24 mouse cellular contexts compared by ENCODE assay signal in genomic region chr13:95889366-95889765, GRCm38 (mm10). TPM values are rescaled to one million over a fixed set of nuclear protein-coding genes. Genes with fewer than 3 reads are reported as not detected.
DNase-seq lines count a peak whose midpoint lies in the region; ATAC-seq and TF ChIP-seq lines count a peak whose summit lies in the region.
"Had no signal": no experiment of that assay in that cellular context is flagged by ENCODE, and none has a peak within 500 bp of the region (broad histone marks: within the 10 kb centered on the region; RNA-seq: fewer than 3 reads in every experiment).

No protein-coding gene starts in this region.

- H3K4me3 ChIP-seq in hindbrain, embryonic 10.5 days, result 0 out of 2 replicates have a peak overlapping the region, but pooled peaks have one; percentile 89
- no peak overlapping the region for H3K4me3 ChIP-seq in hindbrain, embryonic 13.5 days
- peak overlapping the region; percentile 56 for H3K4me3 ChIP-seq in layer of hippocampus, adult 2 months
- peak overlapping the region; percentile 53; the same call in 1 of the 2 replicates for H3K4me3 ChIP-seq in cortical plate, adult 2 months (ENCODE audit: insufficient read depth, low read length)
- H3K4me3 ChIP-seq in intestine, embryonic 16.5 days (ENCODE audit: low read length), result no peak overlapping the region
- H3K4me3 ChIP-seq: lung, embryonic 15.5 days; neural tube, embryonic 13.5 days had no signal

- ATAC-seq in hindbrain, embryonic 13.5 days (ENCODE audit: low FRiP score), result no peak
- ATAC-seq in intestine, embryonic 16.5 days, result no peak
- ATAC-seq: activated CD4-positive, CD25-positive, alpha-beta regulatory T cell, adult 4 months; forebrain, embryonic 13.5 days had no signal

- no peak overlapping the region for H3K9ac ChIP-seq in hindbrain, embryonic 13.5 days
- no peak overlapping the region for H3K9ac ChIP-seq in intestine, embryonic 16.5 days (ENCODE audit: low read depth, low read length)
- H3K9ac ChIP-seq: heart, embryonic 12.5 days; kidney, embryonic 15.5 days; liver, embryonic 15.5 days; lung, embryonic 15.5 days; neural tube, embryonic 13.5 days had no signal

- no peak for TF ChIP-seq POLR2A in cortical plate, adult 2 months (IDR thresholded peaks at IDR 0.05; ENCODE audit: extremely low read depth, insufficient read depth, low read length)

- H3K4me2 ChIP-seq in hindbrain, embryonic 13.5 days, result no peak overlapping the region
- 0 out of 2 replicates have a peak overlapping the region, but pooled peaks have one; percentile 3 for H3K4me2 ChIP-seq in intestine, embryonic 16.5 days (ENCODE audit: low read depth, low read length)

- H3K27me3 ChIP-seq in hindbrain, embryonic 10.5 days (ENCODE audit: insufficient read depth, poor library complexity, severe bottlenecking), result peaks cover 3% of the 10 kb centered on the region; the same call in 1 of the 2 replicates
- 0 out of 2 replicates have a peak, but pooled peaks cover 5% of the 10 kb centered on the region for H3K27me3 ChIP-seq in hindbrain, embryonic 13.5 days
- H3K27me3 ChIP-seq in intestine, embryonic 16.5 days (replicated peaks; ENCODE audit: control insufficient read depth, insufficient read depth, low read length), result no peaks in the 10 kb centered on the region
- H3K27me3 ChIP-seq: heart, embryonic 12.5 days; lung, embryonic 15.5 days had no signal

- TF ChIP-seq CTCF in layer of hippocampus, adult 2 months (conservative IDR thresholded peaks at IDR 0.05), result no peak
- no peak for TF ChIP-seq CTCF in cortical plate, adult 2 months (IDR thresholded peaks at IDR 0.05; ENCODE audit: extremely low read depth, insufficient read depth, low read length)

- H3K9me3 ChIP-seq in hindbrain, embryonic 10.5 days, result no peaks in the 10 kb centered on the region
- no peaks in the 10 kb centered on the region for H3K9me3 ChIP-seq in hindbrain, embryonic 13.5 days
- H3K9me3 ChIP-seq in intestine, embryonic 16.5 days (ENCODE audit: control insufficient read depth, low read length), result no peaks in the 10 kb centered on the region
- H3K9me3 ChIP-seq: forebrain, embryonic 13.5 days; heart, embryonic 12.5 days; kidney, embryonic 15.5 days; liver, embryonic 15.5 days; lung, embryonic 15.5 days; neural tube, embryonic 13.5 days had no signal

- no peaks in the 10 kb centered on the region for H3K36me3 ChIP-seq in hindbrain, embryonic 10.5 days
- H3K36me3 ChIP-seq in hindbrain, embryonic 13.5 days, result no peaks in the 10 kb centered on the region
- H3K36me3 ChIP-seq in intestine, embryonic 16.5 days (ENCODE audit: control insufficient read depth, insufficient read depth, low read length), result no peaks in the 10 kb centered on the region
- H3K36me3 ChIP-seq: heart, embryonic 12.5 days; kidney, embryonic 15.5 days; liver, embryonic 15.5 days; lung, embryonic 15.5 days; neural tube, embryonic 13.5 days had no signal

- DNase-seq in hindbrain, embryonic 10.5 days (ENCODE audit: low spot score), result no peak
- no peak for DNase-seq in layer of hippocampus, adult 2 months (ENCODE audit: low spot score in 2 of 2)
- no peak for DNase-seq in layer of hippocampus, postnatal 14 days (ENCODE audit: low spot score in 2 of 2)
- no peak for DNase-seq in adrenal gland, adult 8-10 months
- DNase-seq: B cell, adult 2 months; cerebellum, adult 11 months; cerebellum, adult 9-10 months; cerebellum, postnatal 36 days; embryo, embryonic 11 days; gastrocnemius, postnatal 25 days; kidney, adult 18-20 months; kidney, postnatal 25 days; right cerebral cortex, postnatal 4 days; thymus, postnatal 4 days had no signal

- peaks cover 52% of the 10 kb centered on the region for H3K4me1 ChIP-seq in hindbrain, embryonic 10.5 days (replicated peaks)
- peaks cover 36% of the 10 kb centered on the region for H3K4me1 ChIP-seq in hindbrain, embryonic 13.5 days (replicated peaks)
- no peaks in the 10 kb centered on the region for H3K4me1 ChIP-seq in cortical plate, adult 2 months (ENCODE audit: control insufficient read depth, insufficient read depth, low read length)
- H3K4me1 ChIP-seq in intestine, embryonic 16.5 days (ENCODE audit: control insufficient read depth, insufficient read depth, low read length), result peaks cover 6% of the 10 kb centered on the region; the same call in 1 of the 2 replicates

- 92% methylated on average over 10 of the region's 10 CpGs for WGBS in hindbrain, embryonic 10.5 days
- 88% methylated on average over 10 of the region's 10 CpGs for WGBS in hindbrain, embryonic 13.5 days
- 85% methylated on average over 10 of the region's 10 CpGs for WGBS in intestine, embryonic 16.5 days

- H3K27ac ChIP-seq in hindbrain, embryonic 10.5 days, result no peak overlapping the region
- H3K27ac ChIP-seq in hindbrain, embryonic 13.5 days, result no peak overlapping the region
- peak overlapping the region; percentile 67; the same call in 1 of the 2 replicates for H3K27ac ChIP-seq in layer of hippocampus, adult 2 months
- H3K27ac ChIP-seq in cortical plate, adult 2 months (ENCODE audit: insufficient read depth, low read length), result no peak overlapping the region
- H3K27ac ChIP-seq in intestine, embryonic 16.5 days (ENCODE audit: low read length), result no peak overlapping the region
- H3K27ac ChIP-seq: forebrain, embryonic 13.5 days; kidney, embryonic 15.5 days; lung, embryonic 15.5 days; neural tube, embryonic 13.5 days had no signal

RNA-seq across cellular contexts. Expression of gene Iqgap2, which starts 2.4 kb away (rescaled TPM):
- polyA plus RNA-seq in hindbrain, embryonic 10.5 days (2016; fragmentation: Nextera tagmentation; extraction: Ambion mirVana), result 10.5 and 12.1 TPM in 2 replicates
- polyA plus RNA-seq in hindbrain, embryonic 13.5 days (2015; fragmentation: Nextera tagmentation; extraction: Ambion mirVana), result 5.4 and 5.9 TPM in 2 replicates
- total RNA-seq in layer of hippocampus, adult 2 months (2021), result 10 to 100 TPM; 95.2 to 97.7 TPM
- 10 to 100 TPM; 49.9 to 54.2 TPM for total RNA-seq in layer of hippocampus, postnatal 14 days (2021)
- polyA plus RNA-seq in cortical plate, adult 2 months (2012; rRNA removed), result 8.9 and 13.3 TPM in 2 replicates
- polyA plus RNA-seq in intestine, embryonic 16.5 days (2015; fragmentation: Nextera tagmentation; extraction: Ambion mirVana), result 29.4 and 32.5 TPM in 2 replicates
- total RNA-seq in adrenal gland, adult 8-10 months (2022), result 100 to 1,000 TPM; 141 to 294 (median 213) TPM

Comparison
In these comparisons a context has a peak if more than half of its experiments do, and no peak if none do; other contexts are left out.
1. H3K4me3 ChIP-seq: peak in hindbrain, embryonic 10.5 days (single experiment), layer of hippocampus, adult 2 months (single experiment) and cortical plate, adult 2 months (single experiment); none in hindbrain, embryonic 13.5 days (single experiment) and intestine, embryonic 16.5 days (single experiment).